Mouse (Mus musculus) right cerebral cortex, postnatal 10 days (tissue): Measurements from ENCODE around the gene Gins2.

Source experiments
- DNase-seq, 2 experiments: peaks; one replicate each; pipeline ENCODE4 v3.0.0; 2021; ENCODE audit warnings: low spot score in 2 of 2

Gene Gins2

DNA sequence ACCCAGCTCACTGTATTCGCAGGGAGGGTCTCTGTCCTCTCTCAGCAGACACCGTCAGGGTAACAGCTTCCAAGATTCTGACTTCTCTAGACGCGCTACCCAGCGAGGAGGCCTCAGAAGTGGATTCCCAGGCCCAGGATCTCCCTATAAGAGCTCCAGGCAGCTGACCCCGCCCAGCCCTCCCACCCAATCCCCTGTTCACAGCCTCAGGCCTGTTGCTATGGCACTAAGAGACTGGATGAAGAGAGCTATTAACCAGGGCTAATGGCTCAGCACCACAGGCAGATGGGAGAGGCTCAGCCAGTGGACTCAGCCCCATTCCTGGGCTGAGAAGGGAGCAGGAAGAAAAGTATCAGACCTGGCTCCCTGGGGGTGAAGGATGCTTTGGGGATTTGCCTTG is 13.6 kb upstream of the Gins2 start:
- no peak for DNase-seq

DNA sequence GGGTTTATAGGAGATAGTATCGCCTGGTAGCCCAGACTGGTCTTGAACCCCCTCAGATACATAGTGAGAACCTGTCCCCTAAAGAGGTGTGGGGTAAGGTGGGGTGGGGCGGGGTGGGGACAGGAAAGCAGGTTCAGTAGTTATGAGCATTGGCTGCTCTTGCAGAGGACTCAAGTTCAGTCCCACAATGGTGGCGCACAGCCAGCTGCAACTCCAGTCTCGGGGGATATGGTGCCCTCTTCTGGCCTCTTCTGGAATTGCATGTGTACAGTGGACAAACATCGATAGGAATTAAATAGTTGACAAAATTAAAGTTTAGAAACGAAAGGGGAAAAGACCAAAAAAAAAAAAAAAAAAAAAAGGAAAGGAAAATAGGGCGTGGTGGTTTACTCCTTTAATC is 10.4 kb upstream of the Gins2 start:
- DNase-seq, result peak; percentile 81 to 83

DNA sequence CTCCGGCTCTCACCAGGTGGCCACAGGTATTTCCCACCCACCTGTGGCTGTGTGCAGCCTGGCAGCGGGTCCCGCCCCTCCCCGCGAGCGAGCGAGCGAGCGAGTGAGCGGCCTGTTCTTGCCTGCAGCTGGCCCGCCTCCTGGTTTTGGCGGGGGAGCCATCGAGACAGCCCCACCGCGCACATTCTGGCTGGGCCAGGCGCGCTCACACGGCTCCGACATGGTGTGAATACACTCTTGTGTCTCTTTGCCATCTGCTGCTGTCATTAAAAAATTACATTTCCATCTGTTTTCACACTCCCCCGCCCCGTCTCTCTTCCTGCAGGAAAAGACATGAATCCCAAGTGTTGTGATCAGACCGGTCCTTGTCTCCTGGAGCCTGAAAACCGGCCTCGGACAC is 9.5 kb upstream of the Gins2 start:
- peak; percentile 90 to 94 for DNase-seq

DNA sequence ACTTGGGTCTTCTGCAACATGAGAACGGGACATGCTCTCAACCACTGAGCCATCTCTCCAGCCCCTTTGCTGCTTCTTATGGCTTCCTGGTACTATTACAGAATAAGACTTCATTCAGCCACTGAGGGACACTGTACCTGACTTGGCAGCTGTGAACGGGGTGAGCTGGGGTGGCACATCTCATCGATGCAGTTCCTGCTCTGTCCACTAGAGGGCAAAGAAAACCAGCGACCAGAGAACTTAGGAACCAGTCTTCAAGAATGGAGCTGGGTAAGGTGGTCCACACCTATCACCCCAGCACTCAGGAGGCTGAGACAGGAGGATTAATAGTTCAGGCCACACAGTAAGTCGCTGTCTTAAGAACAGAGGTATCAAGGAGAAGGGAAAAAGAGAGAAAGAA is 6.9 kb upstream of the Gins2 start:
- DNase-seq, result peak in 1 of 2 experiments; percentile 69

DNA sequence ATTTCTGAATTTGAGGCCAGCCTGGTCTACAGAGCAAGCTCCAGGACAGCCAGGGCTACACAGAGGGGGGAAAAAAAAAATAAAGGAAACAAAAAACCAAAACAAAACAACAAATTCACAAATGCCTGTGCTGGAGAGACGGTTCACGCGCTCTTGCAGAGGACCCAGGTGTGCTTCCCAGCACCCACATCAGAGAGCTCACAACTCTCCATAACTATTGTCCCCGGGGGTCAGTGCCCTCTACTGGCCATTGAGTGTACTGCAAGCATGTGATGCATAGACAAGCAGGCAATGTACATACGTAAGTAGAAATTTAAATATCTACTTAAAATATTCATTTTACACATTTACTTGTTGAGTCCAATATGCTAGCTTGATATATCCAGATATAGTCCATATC is 5.5 kb upstream of the Gins2 start:
- no peak for DNase-seq

DNA sequence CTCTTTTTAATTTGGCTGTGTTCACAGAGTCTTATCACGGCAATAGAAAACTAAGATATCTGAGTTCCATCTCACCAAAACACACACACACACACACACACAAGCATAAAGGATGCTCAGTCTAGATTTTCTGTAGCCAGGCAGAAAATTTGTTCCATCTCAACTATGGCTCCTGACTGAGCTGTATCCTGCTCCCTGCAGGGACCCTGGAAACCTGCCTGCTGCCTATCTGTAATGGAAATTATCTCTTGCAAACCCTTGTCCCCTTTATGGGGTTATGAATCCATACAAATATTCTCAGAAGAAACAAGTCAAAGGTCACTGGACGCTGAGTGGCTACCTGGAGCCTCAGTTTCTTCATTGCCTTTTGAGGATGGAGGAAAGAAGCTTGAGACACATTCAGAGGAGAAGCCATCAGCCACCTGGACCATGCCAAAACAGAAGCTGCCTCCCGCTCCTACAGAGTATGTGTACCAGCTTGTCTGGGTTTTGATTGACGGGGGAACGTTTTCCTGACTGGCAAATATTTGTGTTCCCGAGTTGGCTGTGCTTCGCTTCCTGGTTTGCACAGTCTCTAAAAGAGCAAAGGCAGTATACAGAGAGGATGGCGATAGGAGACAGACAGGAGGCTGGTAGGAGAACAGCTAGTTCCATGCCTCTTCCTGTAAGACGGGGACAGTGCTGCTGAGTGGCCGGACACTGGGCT is 2.6 kb upstream of the Gins2 start:
- no peak for DNase-seq

DNA sequence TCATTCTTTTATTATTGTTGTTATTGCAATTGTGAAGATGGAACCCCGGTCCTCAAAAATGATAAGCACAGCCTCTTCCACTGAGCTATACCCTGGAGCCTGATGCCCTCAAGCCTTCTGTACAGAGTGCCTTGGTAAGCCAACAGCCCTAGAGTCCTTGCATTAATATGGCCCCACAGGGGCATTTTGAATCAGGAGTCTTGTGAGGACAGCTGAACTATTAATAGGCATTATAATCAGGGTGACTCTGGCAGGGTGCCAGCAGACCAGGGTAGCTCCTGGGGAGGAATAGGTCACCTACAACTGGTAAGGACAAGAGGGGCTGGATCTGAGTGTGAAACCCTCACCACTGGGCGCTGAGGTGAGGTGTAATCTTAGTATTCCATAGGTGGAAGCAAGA is 817 bp upstream of the Gins2 start:
- DNase-seq, result peak; percentile 63 to 65

DNA sequence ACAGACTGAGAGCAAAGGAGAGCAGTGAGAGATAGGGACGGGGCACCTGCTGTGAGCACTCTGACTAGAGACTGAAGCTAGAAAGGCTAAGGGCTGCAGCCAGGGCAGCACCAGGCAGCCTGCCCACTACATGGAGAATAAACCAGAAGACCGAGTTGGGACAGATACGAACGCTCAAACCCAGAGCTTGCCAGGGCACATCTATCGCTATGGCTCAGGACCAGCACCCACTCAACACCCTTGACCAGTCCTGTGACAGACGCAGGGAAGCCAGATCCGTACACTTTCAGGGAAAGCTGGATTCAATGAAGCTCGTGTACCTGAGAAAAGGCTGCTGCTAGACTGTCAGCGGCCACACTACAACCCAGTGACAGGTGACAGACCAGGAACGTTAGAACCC is 3.6 kb downstream of the Gins2 start:
- DNase-seq, result no peak

DNA sequence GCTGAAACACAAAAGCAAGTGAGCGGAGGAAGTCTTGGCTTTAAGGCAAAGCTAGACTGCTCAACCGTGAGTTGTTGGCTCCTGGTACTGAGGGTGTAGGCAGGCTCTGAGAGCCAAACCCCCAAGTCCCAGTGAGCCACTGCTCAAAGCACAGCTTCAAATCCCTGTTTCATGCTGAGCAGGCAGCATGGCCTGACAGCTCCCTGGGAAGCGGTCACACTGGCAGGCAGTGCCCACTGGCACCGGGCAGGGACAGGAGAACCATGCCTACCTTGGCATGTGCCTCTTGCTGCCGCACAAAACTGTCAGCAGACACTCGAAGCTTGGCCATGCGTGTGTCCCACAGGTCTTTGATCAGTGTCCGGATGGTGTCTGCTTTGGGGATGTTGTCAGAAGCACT is 7.3 kb downstream of the Gins2 start:
- no peak for DNase-seq

DNA sequence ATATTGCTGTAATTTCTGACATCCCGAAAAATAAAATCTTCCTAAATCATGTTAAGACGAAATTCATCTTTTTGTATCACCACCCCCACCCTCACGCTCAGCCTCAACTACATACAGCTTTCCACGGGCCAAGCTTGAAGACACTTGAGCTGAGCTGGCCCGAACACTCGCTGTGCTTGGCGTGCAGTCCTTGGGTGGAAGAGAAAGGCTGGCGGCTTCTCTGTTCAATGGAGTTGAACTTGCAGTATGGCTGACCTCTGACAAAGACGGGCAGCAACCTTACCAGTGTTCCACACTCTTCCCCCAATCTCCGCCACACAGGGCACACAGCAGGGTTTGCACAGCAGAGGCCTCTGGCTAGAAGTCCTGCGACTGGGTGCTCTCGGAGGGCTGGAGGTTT is 7.8 kb downstream of the Gins2 start:
- DNase-seq, result no peak

DNA sequence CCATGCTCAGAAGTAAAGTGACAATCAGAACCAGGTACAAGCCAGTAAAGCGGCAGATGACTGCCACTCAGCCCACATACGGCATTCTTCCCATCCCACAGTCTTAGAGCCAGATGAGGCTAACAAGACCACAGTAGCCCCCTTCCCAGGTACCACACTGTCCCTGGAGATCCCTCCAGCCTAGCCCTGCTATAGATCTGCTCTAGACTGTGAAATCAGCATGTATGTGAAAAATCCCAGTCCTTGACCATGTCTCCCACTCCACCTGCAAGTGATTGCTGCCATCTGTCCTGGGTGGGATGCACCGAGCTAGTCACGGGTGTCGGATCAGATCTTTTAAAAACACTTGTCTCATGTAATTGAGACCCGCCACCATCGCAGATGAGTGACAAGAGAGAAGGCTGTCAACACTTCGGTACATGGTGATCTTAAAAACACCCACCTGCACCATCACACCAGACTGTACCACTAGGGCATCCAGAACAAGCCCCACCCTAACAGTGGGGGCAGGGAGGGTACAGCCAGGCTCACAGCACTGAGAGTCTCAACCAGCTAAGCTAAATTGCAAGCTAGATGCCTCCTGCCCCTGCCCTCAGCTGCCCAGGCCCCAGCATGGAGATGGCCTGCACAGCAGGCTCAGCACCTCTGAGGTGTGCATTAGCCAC is 8.6 kb downstream of the Gins2 start:
- DNase-seq, result no peak

DNA sequence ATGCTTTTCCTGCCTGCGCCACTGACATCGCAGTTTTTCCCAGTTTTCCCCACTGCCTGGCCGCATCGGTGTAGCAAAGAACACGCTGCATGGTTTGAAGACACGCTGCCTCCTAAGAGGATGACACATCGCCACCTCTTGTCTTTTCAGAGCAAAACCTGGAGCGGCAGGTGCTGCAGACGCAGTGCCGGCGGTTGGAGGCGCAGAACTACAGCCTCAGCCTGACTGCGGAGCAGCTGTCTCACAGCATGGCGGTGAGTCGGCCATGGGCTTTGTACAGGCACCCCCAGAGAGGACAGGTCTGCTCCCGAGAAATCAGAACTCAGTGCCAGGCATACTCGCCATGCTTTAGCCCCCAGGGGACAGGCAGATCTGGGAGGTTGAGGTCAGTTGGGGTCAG is 11.3 kb downstream of the Gins2 start:
- no peak for DNase-seq

DNA sequence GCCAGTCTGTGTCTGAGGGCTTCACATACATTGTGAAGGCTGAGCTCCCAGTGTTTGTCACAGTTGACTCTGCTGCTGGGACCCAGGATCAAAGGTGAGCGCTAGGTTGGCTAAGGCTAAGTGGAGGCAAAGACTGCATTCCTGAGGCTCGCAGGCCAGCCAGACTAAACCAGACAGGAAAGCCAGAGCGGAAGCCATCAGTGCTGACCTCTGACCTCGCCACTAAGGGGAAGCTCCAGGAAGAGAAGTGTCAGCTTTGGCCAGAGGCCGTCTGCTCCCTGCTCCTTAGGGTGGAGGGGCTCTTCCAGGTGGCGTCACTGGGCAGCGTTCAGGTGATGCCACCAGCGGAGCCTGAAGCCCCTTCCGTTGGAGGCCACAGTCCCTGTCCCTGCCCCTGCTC is 13.3 kb downstream of the Gins2 start:
- peak in 1 of 2 experiments; percentile 51 for DNase-seq

DNA sequence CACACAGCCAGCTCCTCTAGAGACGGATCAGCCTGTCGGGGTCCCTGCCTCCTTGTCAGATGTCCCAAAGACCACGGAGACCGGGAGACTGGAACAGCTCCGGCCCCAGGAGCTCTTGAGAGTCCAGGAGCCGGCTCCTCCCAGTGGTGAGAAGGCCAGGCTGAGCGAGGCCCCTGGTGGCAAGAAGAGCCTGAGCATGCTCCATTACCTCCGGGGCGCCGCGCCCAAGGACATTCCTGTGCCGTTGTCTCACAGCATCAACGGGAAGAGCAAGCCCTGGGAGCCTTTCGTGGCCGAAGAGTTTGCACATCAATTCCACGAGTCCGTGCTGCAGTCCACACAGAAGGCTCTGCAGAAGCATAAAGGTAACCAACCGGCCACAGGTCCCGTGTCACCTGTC is 14.2 kb downstream of the Gins2 start:
- no peak for DNase-seq

DNA sequence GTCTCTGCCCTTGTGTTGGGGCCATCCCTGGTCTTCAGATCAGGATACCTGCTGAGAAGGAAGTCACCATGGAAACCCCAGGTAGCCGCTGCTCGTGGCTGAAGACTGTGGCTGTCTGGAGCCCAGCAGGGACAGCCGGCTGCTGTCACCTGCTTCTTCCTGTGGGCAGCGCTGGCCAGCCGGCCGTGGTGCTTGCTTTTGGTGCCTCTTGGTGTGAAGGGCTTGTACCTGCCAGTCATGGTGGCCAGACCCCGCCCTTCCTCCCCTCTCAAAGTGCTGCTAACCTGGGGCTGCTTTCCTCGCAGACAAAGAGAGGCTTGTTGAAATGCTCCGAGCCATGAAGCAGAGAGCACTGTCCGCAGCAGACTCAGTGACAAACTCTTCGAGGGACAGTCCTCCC is 15.2 kb downstream of the Gins2 start:
- no peak for DNase-seq

DNA sequence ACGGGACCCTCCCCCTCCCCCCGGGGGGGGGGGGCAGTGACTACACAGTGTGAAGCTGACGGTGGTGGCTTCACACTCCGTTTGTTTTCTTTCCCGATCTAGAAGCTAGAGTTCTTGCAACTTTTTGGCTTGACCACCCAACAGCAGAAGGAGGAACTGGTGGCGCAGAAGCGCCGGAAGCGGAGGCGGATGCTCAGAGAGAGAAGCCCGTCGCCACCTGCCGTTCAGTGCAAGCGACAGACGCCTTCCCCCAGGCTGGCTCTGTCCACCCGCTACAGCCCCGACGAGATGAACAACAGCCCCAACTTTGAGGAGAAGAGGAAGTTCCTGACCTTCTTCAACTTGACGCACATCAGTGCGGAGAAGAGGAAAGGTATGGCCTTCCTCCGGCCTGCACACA is 16.6 kb downstream of the Gins2 start:
- peak; percentile 81 to 83 for DNase-seq

DNA sequence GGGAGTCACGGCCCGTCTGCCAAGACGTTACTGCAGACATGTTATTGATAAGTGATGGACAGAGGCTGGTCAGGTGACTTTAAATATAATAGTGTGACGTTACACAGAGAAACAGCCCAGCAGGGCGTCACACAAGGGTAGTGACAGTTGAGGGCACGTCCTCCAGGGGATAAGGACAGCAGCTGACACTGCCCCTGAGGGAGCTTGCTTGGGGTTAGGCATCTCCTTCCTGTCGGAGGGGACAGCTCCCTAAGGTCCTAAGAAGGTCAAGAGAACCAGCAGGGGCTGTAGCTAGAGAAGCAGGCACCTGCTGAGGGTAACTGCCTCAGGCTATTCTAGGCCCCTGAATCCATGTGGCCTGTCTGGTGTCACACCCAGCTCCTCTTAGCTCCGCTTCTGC is 17.5 kb downstream of the Gins2 start:
- no peak for DNase-seq

DNA sequence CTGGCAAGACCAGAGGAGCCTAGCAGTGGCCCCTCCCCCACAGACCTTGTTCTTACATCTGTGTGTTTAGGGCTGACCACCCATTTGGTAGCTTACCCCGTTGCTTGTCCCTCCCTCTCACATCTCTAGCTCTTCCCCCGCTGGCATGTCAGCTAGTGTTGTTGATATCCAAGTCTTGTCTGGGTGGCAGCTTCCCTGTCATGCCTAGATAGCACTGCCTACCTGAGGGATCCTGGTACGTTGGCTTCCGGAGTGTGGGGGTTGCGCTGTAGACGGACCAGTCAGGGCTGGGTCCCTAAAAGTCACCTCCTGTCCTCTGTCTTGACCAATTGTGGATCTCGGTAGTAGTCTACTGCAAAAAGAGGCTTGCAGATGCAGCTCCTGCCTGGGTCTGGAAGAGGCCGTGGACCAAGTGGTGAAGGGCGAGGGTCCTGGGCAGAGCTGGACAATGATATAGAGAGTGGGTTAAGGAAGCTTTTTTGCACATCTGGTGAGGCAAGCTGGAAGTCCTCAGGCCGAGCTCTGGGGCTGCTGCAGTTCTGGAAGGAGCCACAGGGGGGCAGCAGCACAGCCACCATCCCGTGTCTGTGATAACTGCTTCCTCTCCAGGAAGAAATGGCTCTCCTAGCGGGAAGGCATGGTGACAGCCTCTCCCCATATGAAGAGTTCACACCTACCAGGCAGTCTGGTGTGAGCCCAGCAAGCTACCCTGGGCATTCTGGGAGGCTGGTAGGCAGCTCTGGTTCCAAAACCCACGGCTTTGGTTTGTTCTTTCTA is 19.0 kb downstream of the Gins2 start:
- DNase-seq, result peak; percentile 82 to 85

DNA sequence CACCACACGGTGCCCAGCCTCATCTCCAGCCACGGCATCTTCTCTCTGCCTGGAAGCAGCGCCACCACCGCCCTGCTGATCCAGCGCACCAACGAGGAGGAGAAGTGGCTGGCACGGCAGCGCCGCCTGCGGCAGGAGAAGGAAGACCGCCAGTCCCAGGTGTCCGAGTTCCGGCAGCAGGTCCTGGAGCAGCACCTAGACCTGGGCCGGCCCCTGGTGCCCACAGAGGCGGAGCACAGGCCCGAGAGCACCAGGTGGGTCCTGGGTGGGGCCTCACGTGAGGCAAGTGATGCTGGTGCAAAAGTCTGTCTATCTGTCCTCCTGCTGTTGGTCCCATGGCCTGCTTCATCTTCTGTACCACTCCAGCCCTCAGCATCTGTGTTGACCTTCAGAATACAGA is 20.0 kb downstream of the Gins2 start:
- no peak for DNase-seq

DNA sequence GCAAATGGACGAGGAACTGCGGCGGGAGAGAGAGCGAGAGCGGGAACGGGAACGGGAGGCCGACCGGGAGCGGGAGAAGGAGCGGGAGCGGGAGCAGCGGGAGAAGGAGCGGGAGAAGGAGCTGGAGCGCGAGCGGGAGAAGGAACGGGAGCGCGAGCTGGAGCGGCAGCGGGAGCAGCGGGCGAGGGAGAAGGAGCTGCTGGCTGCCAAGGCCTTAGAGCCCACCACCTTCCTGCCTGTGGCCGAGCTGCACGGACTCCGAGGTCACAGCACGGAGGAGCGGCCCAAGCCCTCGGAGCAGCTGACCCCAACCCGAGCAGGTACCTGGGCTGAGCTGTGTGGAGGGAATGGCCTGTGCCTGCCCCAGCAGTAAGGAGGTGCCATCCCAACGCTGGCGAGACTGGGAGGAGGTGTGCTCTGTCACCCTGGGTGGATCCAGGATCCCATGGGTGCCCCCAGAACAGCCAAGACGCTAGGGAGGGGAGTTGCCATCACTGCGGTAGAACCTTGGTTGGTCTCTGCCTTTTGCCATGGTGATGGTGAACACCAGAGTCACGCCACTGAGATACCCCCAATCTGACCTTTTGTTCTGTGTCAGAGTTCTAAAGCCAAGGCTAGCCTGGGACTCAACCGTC is 20.8 kb downstream of the Gins2 start:
- DNase-seq, result no peak

DNA sequence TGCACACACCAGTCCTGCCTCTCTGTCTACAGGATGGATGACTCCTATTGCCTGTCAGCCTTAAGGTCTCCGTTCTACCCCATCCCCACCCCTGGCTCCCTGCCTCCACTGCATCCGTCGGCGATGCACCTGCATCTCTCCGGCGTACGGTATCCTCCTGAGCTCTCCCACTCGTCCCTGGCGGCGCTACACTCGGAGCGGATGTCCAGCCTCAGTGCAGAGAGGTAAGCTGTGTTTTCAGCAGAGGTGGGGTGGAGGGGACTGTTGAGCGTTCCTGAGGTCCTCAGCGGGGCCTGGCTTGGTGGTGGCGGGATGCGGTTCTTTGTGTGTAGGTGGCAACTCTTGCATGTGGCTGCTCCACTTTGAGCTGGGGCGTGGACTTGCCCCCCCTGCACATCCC is 21.4 kb downstream of the Gins2 start:
- no peak for DNase-seq

DNA sequence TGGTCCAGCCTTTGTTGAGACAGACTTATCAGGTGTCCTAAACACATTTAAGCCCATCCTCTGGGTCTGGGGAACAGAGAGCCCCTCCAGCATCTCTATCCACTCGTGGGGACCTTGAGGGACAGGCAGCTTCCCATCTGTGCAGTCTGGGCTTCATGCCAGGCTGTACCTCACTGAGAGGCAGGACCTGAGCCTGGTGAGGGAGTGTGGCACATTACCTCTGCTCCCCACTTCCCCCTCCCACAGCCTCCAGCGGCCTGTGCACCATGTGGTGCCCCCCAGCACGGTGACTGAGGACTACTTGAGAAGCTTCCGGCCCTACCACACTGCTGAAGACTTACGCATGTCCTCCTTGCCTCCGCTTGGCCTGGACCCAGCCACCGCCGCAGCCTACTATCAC is 22.4 kb downstream of the Gins2 start:
- DNase-seq, result no peak
